Mouse (Mus musculus) heart, adult 18-20 months (tissue): ENCODE measurements around the gene Gm37596. TPM values are rescaled to one million over a fixed set of nuclear protein-coding genes. Genes with fewer than 3 reads are reported as not detected.
"Not testable (repeated sequence)": the region's sequence is repeated elsewhere in the genome, so short reads cannot be mapped to it uniquely, and the experiment has no call there.

Source experiments
- DNase-seq, 2 experiments: peaks; one replicate each; pipeline ENCODE4 v3.0.0; 2021 to 2022; ENCODE audit warnings: mixed read lengths in 1 of 2
- long read RNA-seq, 2 experiments: library from polyadenylated mRNA; stranded (forward); transcript quantifications; one replicate each; pipeline ENCODE4 v2.0.0; 2021
- total RNA-seq, 2 experiments: library from RNA; stranded (reverse); gene quantifications; 2 replicates each; pipeline ENCODE4 v1.2.3; 2021

Gm37596 gene
- not detected for total RNA-seq
- long read RNA-seq, experiment 1: 0 reads
- long read RNA-seq, experiment 2: 0 reads

GRCm38 (mm10) chr3:93692970-93693369 is at the start of gene Gm37596:
Gene Gm37596, minus strand, starts transcription at chr3:93693070.
- DNase-seq: not testable (repeated sequence)

- DNase-seq: not testable (repeated sequence)
Measured at GRCm38 (mm10) chr3:93708969-93709637, 16.2 kb upstream of the Gm37596 start.

GRCm38 (mm10) chr3:93676210-93676609 is 16.7 kb downstream of the Gm37596 start, which contains the start of gene Tdpoz1:
Gene Tdpoz1, minus strand, starts transcription at chr3:93676310.
- not testable (repeated sequence) for DNase-seq

DNA sequence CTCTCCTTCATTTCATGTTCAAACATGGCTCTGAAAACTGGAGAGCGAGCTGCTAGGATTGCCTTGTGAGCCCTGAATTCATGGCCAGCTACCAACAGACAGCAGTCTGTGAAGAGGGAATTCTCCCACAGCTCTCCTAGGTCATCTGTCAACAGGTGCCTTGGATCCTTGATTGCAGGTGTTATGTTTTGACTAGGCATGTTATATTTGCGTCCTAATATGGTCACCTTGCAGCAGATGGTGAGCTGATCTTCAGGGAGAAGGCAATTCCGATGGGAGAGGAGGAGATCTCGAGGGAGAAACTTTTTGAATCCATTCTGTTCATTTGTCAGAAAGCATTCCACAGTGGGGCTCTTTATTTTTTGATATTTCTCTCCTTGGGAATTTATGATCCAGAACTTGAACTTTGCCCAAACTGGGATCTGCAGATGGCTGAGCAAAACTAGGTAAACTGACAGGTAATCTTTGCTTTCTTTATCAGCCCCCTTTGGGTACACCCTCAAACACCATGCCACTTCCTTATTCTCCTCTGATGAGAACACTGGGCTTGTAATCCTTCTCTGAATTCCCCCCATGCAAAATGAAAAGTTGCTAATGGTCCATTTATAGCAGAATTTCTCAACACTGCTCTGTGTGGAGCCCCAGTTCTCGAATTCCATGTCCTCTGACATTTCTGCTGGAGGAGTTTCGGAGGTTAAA is 21.9 kb downstream of the Gm37596 start:
- not testable (repeated sequence) for DNase-seq

GRCm38 (mm10) chr3:93654260-93654659 is 38.6 kb downstream of the Gm37596 start:
- no peak for DNase-seq

DNA sequence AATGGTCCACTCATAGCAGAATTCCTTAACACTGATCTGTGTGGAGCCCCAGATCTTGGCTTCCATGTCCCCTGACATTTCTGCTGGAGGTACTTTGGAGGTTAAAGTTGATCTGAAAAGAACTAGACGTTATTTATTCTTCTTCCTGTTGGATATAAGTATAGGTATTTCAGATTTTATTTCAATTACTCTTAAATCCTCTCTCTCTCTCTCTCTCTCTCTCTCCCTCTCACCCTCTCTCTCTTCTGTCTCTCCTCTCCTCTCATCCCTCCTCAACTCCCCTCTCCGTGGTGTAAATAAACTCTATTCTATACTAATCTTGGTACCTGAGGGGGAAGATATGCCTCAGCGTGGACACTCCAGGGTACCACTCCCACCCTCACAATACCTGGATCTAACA is 40.3 kb downstream of the Gm37596 start, which contains the start of gene Tdpoz2:
TSS of gene Tdpoz2 (minus strand) at position 101 of the 400 bp plus-strand sequence.
- DNase-seq: no peak

Other genes with a start within 250 kb of the Gm37596 start
- gene Tchhl1, start 224.3 kb downstream of the Gm37596 start, total RNA-seq: not detected
- gene S100a11, start 172.6 kb downstream of the Gm37596 start, total RNA-seq: 10 to 100 TPM; 52.4 to 78.2 TPM
- 100 to 1,000 TPM in 1 of 2 experiments, 10 to 100 TPM in 1; 92.1 to 100 TPM for gene S100a10, start 138.0 kb downstream of the Gm37596 start, total RNA-seq
- not detected for gene Tdpoz2, start 40.4 kb downstream of the Gm37596 start, total RNA-seq
- gene Tdpoz1, start 16.8 kb downstream of the Gm37596 start, total RNA-seq: not detected
- not detected for gene Gm5773, start 79.9 kb upstream of the Gm37596 start, total RNA-seq
- not detected for gene Tdpoz4, start 103.3 kb upstream of the Gm37596 start, total RNA-seq
- not detected for gene Tdpoz3, start 132.9 kb upstream of the Gm37596 start, total RNA-seq